Mouse (Mus musculus): ENCODE results near the gene Bicc1.

GRCm38 (mm10) chr10:71023471-71023870 lies 136.0 kb downstream of the Bicc1 start:
- TF ChIP-seq CTCF (IDR thresholded peaks at IDR 0.05; ENCODE audit: control insufficient read depth, insufficient read depth, low read length) (no peak), POLR2A (IDR thresholded peaks at IDR 0.05; ENCODE audit: borderline replicate concordance, control insufficient read depth, low read depth, low read length) (no peak)
